ENCODE assay signal across 8 mouse cellular contexts in genomic region chr8:70522592-70523403, GRCm38 (mm10). TPM values are rescaled to one million over a fixed set of nuclear protein-coding genes. Genes with fewer than 3 reads are reported as not detected.
DNase-seq lines count a peak whose midpoint lies in the region; ATAC-seq lines count a peak whose summit lies in the region.

No protein-coding gene starts in this region.

- peaks cover 10% of the 10 kb centered on the region; the same call in 1 of the 2 replicates for H3K36me3 ChIP-seq in embryonic facial prominence, embryonic 14.5 days (ENCODE audit: control insufficient read depth, insufficient read depth, low read length)
- H3K36me3 ChIP-seq in kidney, embryonic 14.5 days (ENCODE audit: control insufficient read depth, insufficient read depth, low read length): peaks cover 3% of the 10 kb centered on the region; the same call in 1 of the 2 replicates
- H3K36me3 ChIP-seq in limb, embryonic 15.5 days: peaks cover 19% of the 10 kb centered on the region

- WGBS in embryonic facial prominence, embryonic 14.5 days: under 1% methylated on average over 49 of the region's 51 CpGs
- WGBS in kidney, embryonic 14.5 days: under 1% methylated on average over 50 of the region's 51 CpGs
- under 1% methylated on average over 51 of the region's 51 CpGs for WGBS in limb, embryonic 15.5 days

- H3K9ac ChIP-seq in embryonic facial prominence, embryonic 14.5 days (ENCODE audit: low read depth, low read length): peak overlapping the region; percentile 87
- peak overlapping the region; percentile 76 for H3K9ac ChIP-seq in kidney, embryonic 14.5 days (ENCODE audit: low read depth, low read length)
- H3K9ac ChIP-seq in limb, embryonic 15.5 days: peak overlapping the region; percentile 55

- peaks cover 13% of the 10 kb centered on the region; the same call in 1 of the 2 replicates for H3K4me1 ChIP-seq in embryonic facial prominence, embryonic 14.5 days (ENCODE audit: control insufficient read depth, insufficient read depth, low read length)
- peaks cover 8% of the 10 kb centered on the region; the same call in 1 of the 2 replicates for H3K4me1 ChIP-seq in kidney, embryonic 14.5 days (ENCODE audit: control insufficient read depth, insufficient read depth, low read length)
- peaks cover 23% of the 10 kb centered on the region for H3K4me1 ChIP-seq in limb, embryonic 15.5 days

- peak overlapping the region; percentile 86 for H3K4me2 ChIP-seq in embryonic facial prominence, embryonic 14.5 days (ENCODE audit: low read depth, low read length)
- peak overlapping the region; percentile 53 for H3K4me2 ChIP-seq in kidney, embryonic 14.5 days (replicated peaks; ENCODE audit: low read depth, low read length)
- peak overlapping the region; percentile 77 for H3K4me2 ChIP-seq in limb, embryonic 15.5 days

- no peaks in the 10 kb centered on the region for H3K9me3 ChIP-seq in embryonic facial prominence, embryonic 14.5 days (ENCODE audit: control insufficient read depth, low read length)
- H3K9me3 ChIP-seq in kidney, embryonic 14.5 days (ENCODE audit: control insufficient read depth, low read length): no peaks in the 10 kb centered on the region
- no peaks in the 10 kb centered on the region for H3K9me3 ChIP-seq in limb, embryonic 15.5 days

- ATAC-seq in embryonic facial prominence, embryonic 14.5 days (ENCODE audit: low read depth): peak; percentile 90
- peak; percentile 86 for ATAC-seq in kidney, embryonic 14.5 days (ENCODE audit: low FRiP score, low TSS enrichment)
- peak; percentile 77 for ATAC-seq in limb, embryonic 15.5 days (ENCODE audit: insufficient number of reproducible peaks, low FRiP score, low TSS enrichment, low read depth)

- peak; percentile 100 for DNase-seq in 3T3-L1 (ENCODE audit: low read depth, low spot score)
- peak; percentile 76 to 90 for DNase-seq in adrenal gland, postnatal 4 days (ENCODE audit: low spot score in 2 of 2)
- DNase-seq in embryonic facial prominence, embryonic 14.5 days (ENCODE audit: low spot score): peak; percentile 99
- DNase-seq in heart, adult 9 months (ENCODE audit: low spot score in 2 of 2): peak; percentile 96 to 97
- peak; percentile 90 to 94 for DNase-seq in monocyte, adult 2 months (ENCODE audit: low read depth in 1 of 2, low spot score in 2 of 2)
- peak; percentile 96 for DNase-seq in spleen, postnatal 36 days (ENCODE audit: low spot score in 2 of 2)

- H3K27me3 ChIP-seq in embryonic facial prominence, embryonic 14.5 days (replicated peaks; ENCODE audit: control insufficient read depth, insufficient read depth, low read length): no peaks in the 10 kb centered on the region
- H3K27me3 ChIP-seq in kidney, embryonic 14.5 days (ENCODE audit: control insufficient read depth, insufficient read depth, low read length): no peaks in the 10 kb centered on the region
- H3K27me3 ChIP-seq in limb, embryonic 15.5 days: no peaks in the 10 kb centered on the region

- peak overlapping the region; percentile 89 for H3K27ac ChIP-seq in embryonic facial prominence, embryonic 14.5 days (replicated peaks; ENCODE audit: low read depth, low read length)
- peak overlapping the region; percentile 51 for H3K27ac ChIP-seq in kidney, embryonic 14.5 days (ENCODE audit: low read depth, low read length)
- H3K27ac ChIP-seq in limb, embryonic 15.5 days: peak overlapping the region; percentile 85

- peak overlapping the region; percentile 84 for H3K4me3 ChIP-seq in embryonic facial prominence, embryonic 14.5 days (ENCODE audit: low read depth, low read length)
- H3K4me3 ChIP-seq in kidney, embryonic 14.5 days (ENCODE audit: low read length): peak overlapping the region; percentile 80
- peak overlapping the region; percentile 64 for H3K4me3 ChIP-seq in limb, embryonic 15.5 days

RNA-seq across cellular contexts. Expression of gene Fkbp8, which starts 4.7 kb away (rescaled TPM):
- 100 to 1,000 TPM; 315 to 322 TPM for total RNA-seq in adrenal gland, postnatal 4 days (2021)
- polyA plus RNA-seq in embryonic facial prominence, embryonic 14.5 days (2014; fragmentation: Nextera tagmentation; extraction: Ambion mirVana): 202 and 234 TPM in 2 replicates
- polyA plus RNA-seq in kidney, embryonic 14.5 days (2014; fragmentation: Nextera tagmentation; extraction: Ambion mirVana): 252 and 291 TPM in 2 replicates
- 274 and 278 TPM in 2 replicates for polyA plus RNA-seq in limb, embryonic 15.5 days (2015; fragmentation: Nextera tagmentation; extraction: Ambion mirVana)

RNA-seq across cellular contexts. Expression of gene Kxd1, which starts 5.0 kb away (rescaled TPM):
- 10 to 100 TPM; 80.4 to 80.5 TPM for total RNA-seq in adrenal gland, postnatal 4 days (2021)
- polyA plus RNA-seq in embryonic facial prominence, embryonic 14.5 days (2014; fragmentation: Nextera tagmentation; extraction: Ambion mirVana): 51.0 and 59.8 TPM in 2 replicates
- polyA plus RNA-seq in kidney, embryonic 14.5 days (2014; fragmentation: Nextera tagmentation; extraction: Ambion mirVana): 70.0 and 70.9 TPM in 2 replicates
- 53.8 and 55.1 TPM in 2 replicates for polyA plus RNA-seq in limb, embryonic 15.5 days (2015; fragmentation: Nextera tagmentation; extraction: Ambion mirVana)

RNA-seq across cellular contexts. Expression of gene Uba52, which starts 12.2 kb away (rescaled TPM):
- 1,000 to 10,000 TPM; 1,529 to 1,618 TPM for total RNA-seq in adrenal gland, postnatal 4 days (2021)
- polyA plus RNA-seq in embryonic facial prominence, embryonic 14.5 days (2014; fragmentation: Nextera tagmentation; extraction: Ambion mirVana): 991 and 1,091 TPM in 2 replicates
- polyA plus RNA-seq in kidney, embryonic 14.5 days (2014; fragmentation: Nextera tagmentation; extraction: Ambion mirVana): 1,078 and 1,559 TPM in 2 replicates
- polyA plus RNA-seq in limb, embryonic 15.5 days (2015; fragmentation: Nextera tagmentation; extraction: Ambion mirVana): 859 and 940 TPM in 2 replicates

RNA-seq across cellular contexts. Expression of gene Rex1bd, which starts 16.2 kb away (rescaled TPM):
- total RNA-seq in adrenal gland, postnatal 4 days (2021): 100 to 1,000 TPM; 105 to 109 TPM
- polyA plus RNA-seq in embryonic facial prominence, embryonic 14.5 days (2014; fragmentation: Nextera tagmentation; extraction: Ambion mirVana): 144 and 148 TPM in 2 replicates
- 129 and 151 TPM in 2 replicates for polyA plus RNA-seq in kidney, embryonic 14.5 days (2014; fragmentation: Nextera tagmentation; extraction: Ambion mirVana)
- polyA plus RNA-seq in limb, embryonic 15.5 days (2015; fragmentation: Nextera tagmentation; extraction: Ambion mirVana): 136 and 149 TPM in 2 replicates

RNA-seq across cellular contexts. Expression of gene Ell, which starts 16.5 kb away (rescaled TPM):
- total RNA-seq in adrenal gland, postnatal 4 days (2021): 10 to 100 TPM; 31.0 to 32.4 TPM
- 17.3 and 21.7 TPM in 2 replicates for polyA plus RNA-seq in embryonic facial prominence, embryonic 14.5 days (2014; fragmentation: Nextera tagmentation; extraction: Ambion mirVana)
- 12.9 and 22.4 TPM in 2 replicates for polyA plus RNA-seq in kidney, embryonic 14.5 days (2014; fragmentation: Nextera tagmentation; extraction: Ambion mirVana)
- polyA plus RNA-seq in limb, embryonic 15.5 days (2015; fragmentation: Nextera tagmentation; extraction: Ambion mirVana): 20.4 and 21.1 TPM in 2 replicates

Comparison
In these comparisons a context has a peak if more than half of its experiments do, and no peak if none do; other contexts are left out.
1. Peak in every context shown above with its lines: DNase-seq, ATAC-seq, H3K4me3 ChIP-seq and H3K27ac ChIP-seq.